Mouse (Mus musculus) urinary bladder, postnatal 10 days (tissue): Measurements from ENCODE around the gene Vmn1r124.
"Not testable (repeated sequence)": the region's sequence is repeated elsewhere in the genome, so short reads cannot be mapped to it uniquely, and the experiment has no call there.

Experiments
- DNase-seq: peaks from one replicate; pipeline ENCODE4 v3.0.0; 2022; ENCODE audit warnings: low spot score

Vmn1r124 gene

GRCm38 (mm10) chr7:21260517-21260916 is at the start of gene Vmn1r124:
Vmn1r124 (minus strand) TSS chr7:21260617.
- DNase-seq: not testable (repeated sequence)

- DNase-seq: not testable (repeated sequence)
Observed at GRCm38 (mm10) chr7:21301367-21301766, 41.0 kb upstream of the Vmn1r124 start, which contains the start of gene Vmn1r126. Vmn1r126 (minus strand) TSS chr7:21301467.

- DNase-seq: not testable (repeated sequence)
Observed at GRCm38 (mm10) chr7:21271879-21272278, 11.5 kb upstream of the Vmn1r124 start, which contains the start of gene Vmn1r125. Vmn1r125 (plus strand) TSS chr7:21272179.
